Comparison of ENCODE assay signal across 15 mouse cellular contexts in genomic region chr13:48171309-48171953, GRCm38 (mm10).
A peak's percentile ranks its signal among the peaks of the same experiment; 100 is the strongest.
DNase-seq lines count a peak whose midpoint lies in the region; ATAC-seq and TF ChIP-seq lines count a peak whose summit lies in the region.
"Had no signal": no experiment of that assay in that cellular context is flagged by ENCODE, and none has a peak within 500 bp of the region (broad histone marks: within the 10 kb centered on the region; RNA-seq: fewer than 3 reads in every experiment).

No protein-coding gene starts in this region.

- no peak overlapping the region for H3K27ac ChIP-seq in neural tube, embryonic 11.5 days (ENCODE audit: low read depth, low read length)
- no peak overlapping the region for H3K27ac ChIP-seq in forebrain, postnatal 0 days (ENCODE audit: low read depth, low read length)
- H3K27ac ChIP-seq in midbrain, embryonic 15.5 days: peak overlapping the region; percentile 65
- H3K27ac ChIP-seq: left cerebral cortex, adult 2 months; stomach, embryonic 15.5 days had no signal

- WGBS in neural tube, embryonic 11.5 days: 20% methylated on average over 16 of the region's 16 CpGs
- 14% methylated on average over 16 of the region's 16 CpGs for WGBS in forebrain, postnatal 0 days
- WGBS in midbrain, embryonic 15.5 days: 19% methylated on average over 16 of the region's 16 CpGs

- ATAC-seq in neural tube, embryonic 11.5 days (ENCODE audit: insufficient read depth, low FRiP score, low TSS enrichment): peak; percentile 53; the same call in 1 of the 2 replicates
- ATAC-seq in forebrain, postnatal 0 days: peak; percentile 40; the same call in 1 of the 2 replicates
- peak; percentile 71; the same call in 1 of the 2 replicates for ATAC-seq in midbrain, embryonic 15.5 days (replicated peaks)
- ATAC-seq: intestine, embryonic 16.5 days; lung, postnatal 0 days; Patski had no signal

- peak overlapping the region; percentile 28; the same call in 1 of the 2 replicates for H3K9ac ChIP-seq in neural tube, embryonic 11.5 days (ENCODE audit: low read length)
- H3K9ac ChIP-seq in forebrain, postnatal 0 days: no peak overlapping the region
- H3K9ac ChIP-seq in midbrain, embryonic 15.5 days: no peak overlapping the region
- H3K9ac ChIP-seq: stomach, embryonic 15.5 days had no signal

- H3K36me3 ChIP-seq in neural tube, embryonic 11.5 days (ENCODE audit: control insufficient read depth, insufficient read depth, low read length): no peaks in the 10 kb centered on the region
- H3K36me3 ChIP-seq in forebrain, postnatal 0 days (ENCODE audit: insufficient read depth): no peaks in the 10 kb centered on the region
- no peaks in the 10 kb centered on the region for H3K36me3 ChIP-seq in midbrain, embryonic 15.5 days (replicated peaks)
- H3K36me3 ChIP-seq: stomach, embryonic 15.5 days had no signal

- peaks cover 11% of the 10 kb centered on the region for H3K4me1 ChIP-seq in neural tube, embryonic 11.5 days (ENCODE audit: control insufficient read depth, insufficient read depth, low read length)
- H3K4me1 ChIP-seq in forebrain, postnatal 0 days (ENCODE audit: insufficient read depth): no peaks in the 10 kb centered on the region
- H3K4me1 ChIP-seq in midbrain, embryonic 15.5 days: peaks cover 27% of the 10 kb centered on the region
- H3K4me1 ChIP-seq: stomach, embryonic 15.5 days had no signal

- peak overlapping the region; percentile 12; the same call in 1 of the 2 replicates for H3K4me2 ChIP-seq in neural tube, embryonic 11.5 days (ENCODE audit: low read depth)
- H3K4me2 ChIP-seq in forebrain, postnatal 0 days (ENCODE audit: low read depth): 0 out of 2 replicates have a peak overlapping the region, but pooled peaks have one; percentile 13
- peak overlapping the region; percentile 13; the same call in 1 of the 2 replicates for H3K4me2 ChIP-seq in midbrain, embryonic 15.5 days
- H3K4me2 ChIP-seq: stomach, embryonic 15.5 days had no signal

- H3K9me3 ChIP-seq in neural tube, embryonic 11.5 days (ENCODE audit: control insufficient read depth, low read length): no peaks in the 10 kb centered on the region
- H3K9me3 ChIP-seq in forebrain, postnatal 0 days (ENCODE audit: low read length): no peaks in the 10 kb centered on the region
- no peaks in the 10 kb centered on the region for H3K9me3 ChIP-seq in midbrain, embryonic 15.5 days
- H3K9me3 ChIP-seq: stomach, embryonic 15.5 days had no signal

- no peak for TF ChIP-seq CTCF in forebrain, postnatal 0 days (IDR thresholded peaks at IDR 0.05; ENCODE audit: low read depth)

- H3K27me3 ChIP-seq in neural tube, embryonic 11.5 days (ENCODE audit: control insufficient read depth, insufficient read depth, low read length): no peaks in the 10 kb centered on the region
- no peaks in the 10 kb centered on the region for H3K27me3 ChIP-seq in forebrain, postnatal 0 days (ENCODE audit: insufficient read depth, low read length)
- H3K27me3 ChIP-seq in midbrain, embryonic 15.5 days (replicated peaks): no peaks in the 10 kb centered on the region
- H3K27me3 ChIP-seq: Patski; stomach, embryonic 15.5 days had no signal

- peak; percentile 43 for DNase-seq in neural tube, embryonic 11.5 days (ENCODE audit: low spot score)
- no peak for DNase-seq in neural tube, embryonic 10.5 days (ENCODE audit: extremely low spot score, low spot score)
- peak; percentile 32 for DNase-seq in embryo, embryonic 9.5 days (ENCODE audit: extremely low spot score)
- no peak for DNase-seq in forebrain, postnatal 0 days
- DNase-seq in B cell, adult 2 months: no peak
- no peak for DNase-seq in left cerebral cortex, adult 8-10 months (ENCODE audit: low spot score in 2 of 2)
- no peak for DNase-seq in thymus, postnatal 36 days
- DNase-seq: adrenal gland, postnatal 10 days; liver had no signal

- H3K4me3 ChIP-seq in neural tube, embryonic 11.5 days (ENCODE audit: low read depth, low read length): no peak overlapping the region
- H3K4me3 ChIP-seq in forebrain, postnatal 0 days (ENCODE audit: low read depth, low read length): no peak overlapping the region
- H3K4me3 ChIP-seq in midbrain, embryonic 15.5 days: no peak overlapping the region
- H3K4me3 ChIP-seq: left cerebral cortex, adult 2 months; stomach, embryonic 15.5 days had no signal

Comparison
In these comparisons a context has a peak if more than half of its experiments do, and no peak if none do; other contexts are left out.
1. DNase-seq: peak in neural tube, embryonic 11.5 days (single experiment) and embryo, embryonic 9.5 days (single experiment); none in neural tube, embryonic 10.5 days (single experiment), forebrain, postnatal 0 days (single experiment), B cell, adult 2 months (0 of 2), left cerebral cortex, adult 8-10 months (0 of 2) and thymus, postnatal 36 days (0 of 2).
2. Peak in every context shown above with its lines, with median percentiles within 50 percentile points of each other: ATAC-seq and H3K4me2 ChIP-seq.